In genomic region chr10:50900746-50901600, GRCm38 (mm10) we compare ENCODE assay signal across 10 mouse cellular contexts. TPM values are rescaled to one million over a fixed set of nuclear protein-coding genes. Genes with fewer than 3 reads are reported as not detected.
DNase-seq lines count a peak whose midpoint lies in the region; ATAC-seq and TF ChIP-seq lines count a peak whose summit lies in the region.
"Had no signal": no experiment of that assay in that cellular context is flagged by ENCODE, and none has a peak within 500 bp of the region (broad histone marks: within the 10 kb centered on the region; RNA-seq: fewer than 3 reads in every experiment).

No protein-coding gene starts in this region.

- H3K4me1 ChIP-seq in intestine, embryonic 14.5 days (replicated peaks; ENCODE audit: control insufficient read depth, insufficient read depth, low read length), result no peaks in the 10 kb centered on the region
- H3K4me1 ChIP-seq in intestine, embryonic 15.5 days (replicated peaks), result peaks cover 4% of the 10 kb centered on the region; the same call in 1 of the 2 replicates
- 0 out of 2 replicates have a peak, but pooled peaks cover 3% of the 10 kb centered on the region for H3K4me1 ChIP-seq in kidney, adult 2 months (ENCODE audit: control insufficient read depth, insufficient read depth, low read length)
- H3K4me1 ChIP-seq in midbrain, embryonic 15.5 days, result peaks cover 8% of the 10 kb centered on the region; the same call in 1 of the 2 replicates

- H3K9ac ChIP-seq in intestine, embryonic 14.5 days (ENCODE audit: low read length), result no peak overlapping the region
- H3K9ac ChIP-seq in intestine, embryonic 15.5 days, result no peak overlapping the region
- no peak overlapping the region for H3K9ac ChIP-seq in midbrain, embryonic 15.5 days
- H3K9ac ChIP-seq: heart, embryonic 15.5 days; liver, postnatal 0 days had no signal

- WGBS in intestine, embryonic 14.5 days, result under 1% methylated on average over 42 of the region's 42 CpGs
- 2% methylated on average over 42 of the region's 42 CpGs for WGBS in intestine, embryonic 15.5 days
- whole genome bisulfite sequencing in kidney, adult 2 months, result 7% methylated on average over 42 of the region's 42 CpGs
- under 1% methylated on average over 42 of the region's 42 CpGs for WGBS in midbrain, embryonic 15.5 days

- no peak overlapping the region for H3K4me2 ChIP-seq in intestine, embryonic 14.5 days (ENCODE audit: low read length)
- H3K4me2 ChIP-seq in intestine, embryonic 15.5 days (replicated peaks), result no peak overlapping the region; the same call in 1 of the 2 replicates
- 0 out of 2 replicates have a peak overlapping the region, but pooled peaks have one; percentile 10 for H3K4me2 ChIP-seq in midbrain, embryonic 15.5 days
- H3K4me2 ChIP-seq: heart, embryonic 15.5 days had no signal

- H3K36me3 ChIP-seq in intestine, embryonic 14.5 days (ENCODE audit: control insufficient read depth, insufficient read depth, low read length), result no peaks in the 10 kb centered on the region
- no peaks in the 10 kb centered on the region for H3K36me3 ChIP-seq in intestine, embryonic 15.5 days
- H3K36me3 ChIP-seq in kidney, adult 2 months (ENCODE audit: control insufficient read depth, insufficient read depth, low read length), result no peaks in the 10 kb centered on the region
- no peaks in the 10 kb centered on the region for H3K36me3 ChIP-seq in midbrain, embryonic 15.5 days (replicated peaks)
- H3K36me3 ChIP-seq: heart, embryonic 15.5 days had no signal

- H3K4me3 ChIP-seq in intestine, embryonic 14.5 days (ENCODE audit: low read depth, low read length), result peak overlapping the region; percentile 1; the same call in 1 of the 2 replicates
- H3K4me3 ChIP-seq in intestine, embryonic 15.5 days (replicated peaks), result no peak overlapping the region
- H3K4me3 ChIP-seq in kidney, adult 2 months (ENCODE audit: insufficient read depth, low read depth, low read length), result peak overlapping the region; percentile 46
- H3K4me3 ChIP-seq in midbrain, embryonic 15.5 days, result peak overlapping the region; percentile 0; the same call in 1 of the 2 replicates
- H3K4me3 ChIP-seq: heart, embryonic 15.5 days had no signal

- no peak overlapping the region for H3K27ac ChIP-seq in intestine, embryonic 14.5 days (ENCODE audit: low read depth)
- no peak overlapping the region for H3K27ac ChIP-seq in intestine, embryonic 15.5 days
- peak overlapping the region; percentile 80 for H3K27ac ChIP-seq in kidney, adult 2 months (ENCODE audit: insufficient read depth, low read depth, low read length)
- H3K27ac ChIP-seq in midbrain, embryonic 15.5 days, result no peak overlapping the region; the same call in 1 of the 2 replicates
- H3K27ac ChIP-seq: heart, embryonic 15.5 days had no signal

- no peak for DNase-seq in intestine, embryonic 14.5 days (ENCODE audit: low spot score)
- peak; percentile 65 for DNase-seq in embryo, embryonic 9.5 days (ENCODE audit: extremely low spot score)
- peak; percentile 64 for DNase-seq in kidney, adult 2 months
- DNase-seq in left cerebral cortex, postnatal 25 days (ENCODE audit: low spot score in 2 of 2), result no peak
- DNase-seq in adrenal gland, postnatal 10 days, result no peak
- DNase-seq in urinary bladder, adult 2 months (ENCODE audit: low spot score), result no peak
- DNase-seq: liver, postnatal 0 days had no signal

- H3K9me3 ChIP-seq in intestine, embryonic 14.5 days (ENCODE audit: control insufficient read depth, low read length), result no peaks in the 10 kb centered on the region
- H3K9me3 ChIP-seq in intestine, embryonic 15.5 days, result no peaks in the 10 kb centered on the region
- no peaks in the 10 kb centered on the region for H3K9me3 ChIP-seq in midbrain, embryonic 15.5 days
- H3K9me3 ChIP-seq: heart, embryonic 15.5 days had no signal

- no peak for TF ChIP-seq POLR2A in kidney, adult 2 months (IDR thresholded peaks at IDR 0.05; ENCODE audit: low read depth, low read length)

- ATAC-seq in intestine, embryonic 14.5 days (replicated peaks; ENCODE audit: low FRiP score, low TSS enrichment, low read depth), result 0 out of 2 replicates have a peak, but pooled peaks have one; percentile 41
- ATAC-seq in intestine, embryonic 15.5 days, result no peak
- ATAC-seq in midbrain, embryonic 15.5 days (replicated peaks), result no peak
- ATAC-seq: liver, postnatal 0 days had no signal

- intact Hi-C loops in left cerebral cortex, postnatal 25 days (cut with DNase I), result loop anchor here (5.0 kb wide), 1 partner anchor 371 kb away; no protein-coding TSS in a partner anchor

- TF ChIP-seq CTCF in kidney, adult 2 months (conservative IDR thresholded peaks at IDR 0.05; ENCODE audit: insufficient read depth, insufficient read length, low read depth, low read length), result no peak

- H3K27me3 ChIP-seq in intestine, embryonic 14.5 days (replicated peaks; ENCODE audit: control insufficient read depth, insufficient read depth, low read length), result peaks cover 100% of the 10 kb centered on the region
- H3K27me3 ChIP-seq in intestine, embryonic 15.5 days (replicated peaks), result peaks cover 84% of the 10 kb centered on the region
- H3K27me3 ChIP-seq in kidney, adult 2 months (replicated peaks; ENCODE audit: control insufficient read depth, insufficient read depth, low read length), result peaks cover 3% of the 10 kb centered on the region; the same call in 1 of the 2 replicates
- peaks cover 74% of the 10 kb centered on the region for H3K27me3 ChIP-seq in midbrain, embryonic 15.5 days (replicated peaks)

RNA-seq across cellular contexts. Expression of gene Sim1, which starts 6.4 kb away (rescaled TPM):
- 0.05 TPM in 1 of 2 replicates, not detected in the other for polyA plus RNA-seq in intestine, embryonic 14.5 days (2014; fragmentation: Nextera tagmentation; extraction: Ambion mirVana)
- 0.05 TPM in 1 of 2 replicates, not detected in the other for polyA plus RNA-seq in intestine, embryonic 15.5 days (2015; fragmentation: Nextera tagmentation; extraction: Ambion mirVana)
- polyA plus RNA-seq in kidney, adult 2 months (2012; rRNA removed), result 4.2 and 5.8 TPM in 2 replicates
- 2.1 and 3.8 TPM in 2 replicates for polyA plus RNA-seq in midbrain, embryonic 15.5 days (2015; fragmentation: Nextera tagmentation; extraction: Ambion mirVana)
- total RNA-seq in left cerebral cortex, postnatal 25 days (2021), result under 1 TPM; 0.32 to 0.69 TPM
- total RNA-seq in adrenal gland, postnatal 10 days (2021), result not detected
- polyA plus RNA-seq in urinary bladder, adult 2 months (2012; rRNA removed), result not detected in 2 replicates
- polyA plus RNA-seq: heart, embryonic 15.5 days; liver, postnatal 0 days had no signal

Comparison
In these comparisons a context has a peak if more than half of its experiments do, and no peak if none do; other contexts are left out.
1. DNase-seq: peak in embryo, embryonic 9.5 days (single experiment) and kidney, adult 2 months (single experiment); none in intestine, embryonic 14.5 days (single experiment), left cerebral cortex, postnatal 25 days (0 of 2), adrenal gland, postnatal 10 days (single experiment) and urinary bladder, adult 2 months (single experiment).